Mouse (Mus musculus) limb, embryonic 10.5 days (tissue): ENCODE data around the gene Rassf4. TPM values are rescaled to one million over a fixed set of nuclear protein-coding genes. Genes with fewer than 3 reads are reported as not detected.
A peak's percentile ranks its signal among the peaks of the same experiment; 100 is the strongest.

Experiments
- DNase-seq: peaks from one replicate; pipeline ENCODE4 v3.0.0-alpha.2; 2017; ENCODE audit warnings: low spot score
- H3K27ac ChIP-seq: fragments of 300-500 bp; sonication (generic); 2 replicates; pipeline ENCODE4 v1.5.1; 2016; ENCODE audit warnings: mild to moderate bottlenecking
- H3K27me3 ChIP-seq: fragments of 300-500 bp; sonication (generic); 2 replicates; pipeline ENCODE4 v1.6.1; 2016; ENCODE audit warnings: low read depth, mild to moderate bottlenecking; ENCODE audit not compliant: poor library complexity, severe bottlenecking
- H3K36me3 ChIP-seq: fragments of 300-500 bp; sonication (generic); 2 replicates; pipeline ENCODE4 v1.6.1; 2016; ENCODE audit warnings: mild to moderate bottlenecking, moderate library complexity
- H3K4me1 ChIP-seq: fragments of 300-500 bp; sonication (generic); 2 replicates; pipeline ENCODE4 v1.6.1; 2016
- H3K4me3 ChIP-seq: fragments of 300-500 bp; sonication (generic); 2 replicates; pipeline ENCODE4 v1.5.1; 2016; ENCODE audit warnings: mild to moderate bottlenecking, moderate library complexity
- H3K9me3 ChIP-seq: fragments of 300-500 bp; sonication (generic); replicated peaks from 2 replicates; pipeline ENCODE4 v1.6.1; 2016; ENCODE audit warnings: mild to moderate bottlenecking
- WGBS: fragments of 180-500 bp; shearing (Covaris S2); methylation state at CpG from one replicate; pipeline ENCODE4 v1.1.7; 2016; 5-methylcytosine and 5-hydroxymethylcytosine counted together
- polyA plus RNA-seq: library from polyadenylated mRNA; unstranded; fragments of >200 nt; fragmentation: Nextera tagmentation; extraction: Ambion mirVana; gene quantifications from 2 replicates; pipeline ENCODE4 v1.2.1, GENCODE M21; 2016

The Rassf4 gene
- polyA plus RNA-seq: 2.7 and 4.2 TPM in 2 replicates

- DNase-seq: peak; percentile 93
- Histone ChIP-seq H3K4me3 (peak within 1 kb of the TSS; percentile 55), H3K36me3 (no peaks in the 10 kb centered on the region), H3K9me3 (no peaks in the 10 kb centered on the region), H3K27ac (peak within 1 kb of the TSS; percentile 71), H3K4me1 (peaks cover 55% of the 10 kb centered on the region), H3K27me3 (peaks cover 50% of the 10 kb centered on the region)
- WGBS: under 1% methylated on average over 44 of the region's 44 CpGs
Observed at GRCm38 (mm10) chr6:116673471-116674282, at the start of gene Rassf4. Gene Rassf4 (minus strand): TSS chr6:116673952.

GRCm38 (mm10) chr6:116718920-116719319 lies 45.2 kb upstream of the Rassf4 start:
- WGBS: 92% methylated on average over 4 of the region's 4 CpGs
- peaks cover 6% of the 10 kb centered on the region for H3K4me1 ChIP-seq
- H3K4me3 ChIP-seq: no peak overlapping the region
- no peaks in the 10 kb centered on the region for H3K36me3 ChIP-seq
- no peaks in the 10 kb centered on the region for H3K9me3 ChIP-seq
- H3K27ac ChIP-seq: no peak overlapping the region
- no peak for DNase-seq
- H3K27me3 ChIP-seq: no peaks in the 10 kb centered on the region

- Histone ChIP-seq H3K36me3 (no peaks in the 10 kb centered on the region), H3K4me1 (peaks cover 6% of the 10 kb centered on the region), H3K27me3 (no peaks in the 10 kb centered on the region), H3K4me3 (no peak overlapping the region), H3K27ac (no peak overlapping the region), H3K9me3 (no peaks in the 10 kb centered on the region)
- WGBS: 81% methylated on average over 4 of the region's 4 CpGs
- no peak for DNase-seq
Observed at GRCm38 (mm10) chr6:116718361-116718760, 44.6 kb upstream of the Rassf4 start.

- no peak overlapping the region for H3K4me3 ChIP-seq
- 88% methylated on average over 7 of the region's 7 CpGs for WGBS
- no peaks in the 10 kb centered on the region for H3K9me3 ChIP-seq
- no peak overlapping the region for H3K27ac ChIP-seq
- H3K36me3 ChIP-seq: no peaks in the 10 kb centered on the region
- no peaks in the 10 kb centered on the region for H3K27me3 ChIP-seq
- no peak for DNase-seq
- peaks cover 6% of the 10 kb centered on the region for H3K4me1 ChIP-seq
Observed at GRCm38 (mm10) chr6:116717851-116718250, 44.1 kb upstream of the Rassf4 start.

GRCm38 (mm10) chr6:116716666-116717065 lies 42.9 kb upstream of the Rassf4 start, which contains the start of gene Tmem72:
Gene Tmem72 (minus strand): TSS chr6:116716913.
- no peaks in the 10 kb centered on the region for H3K9me3 ChIP-seq
- no peaks in the 10 kb centered on the region for H3K27me3 ChIP-seq
- H3K4me1 ChIP-seq: peaks cover 11% of the 10 kb centered on the region
- H3K27ac ChIP-seq: peak within 1 kb of the TSS; percentile 16; the same call in 1 of the 2 replicates
- WGBS: 72% methylated on average over 8 of the region's 8 CpGs
- no peak within 1 kb of the TSS for H3K4me3 ChIP-seq
- H3K36me3 ChIP-seq: no peaks in the 10 kb centered on the region
- DNase-seq: no peak

- Histone ChIP-seq H3K4me1 (peaks cover 11% of the 10 kb centered on the region), H3K36me3 (no peaks in the 10 kb centered on the region), H3K27ac (no peak overlapping the region), H3K27me3 (no peaks in the 10 kb centered on the region), H3K9me3 (no peaks in the 10 kb centered on the region), H3K4me3 (no peak overlapping the region)
- WGBS: 84% methylated on average over 2 of the region's 2 CpGs
- no peak for DNase-seq
Observed at GRCm38 (mm10) chr6:116715166-116715565, 41.4 kb upstream of the Rassf4 start.

- Histone ChIP-seq H3K27me3 (no peaks in the 10 kb centered on the region), H3K4me3 (no peak overlapping the region), H3K9me3 (no peaks in the 10 kb centered on the region), H3K36me3 (no peaks in the 10 kb centered on the region), H3K4me1 (peaks cover 11% of the 10 kb centered on the region), H3K27ac (no peak overlapping the region)
- DNase-seq: no peak
- 78% methylated on average over 5 of the region's 5 CpGs for WGBS
Observed at GRCm38 (mm10) chr6:116714576-116714975, 40.8 kb upstream of the Rassf4 start.

GRCm38 (mm10) chr6:116713966-116714365 lies 40.2 kb upstream of the Rassf4 start:
- Histone ChIP-seq H3K4me1 (peaks cover 11% of the 10 kb centered on the region), H3K27ac (no peak overlapping the region), H3K9me3 (no peaks in the 10 kb centered on the region), H3K4me3 (no peak overlapping the region), H3K27me3 (no peaks in the 10 kb centered on the region), H3K36me3 (no peaks in the 10 kb centered on the region)
- 91% methylated on average over 3 of the region's 3 CpGs for WGBS
- DNase-seq: no peak

- 93% methylated on average over 3 of the region's 3 CpGs for WGBS
Observed at GRCm38 (mm10) chr6:116712503-116712902, 38.8 kb upstream of the Rassf4 start.

GRCm38 (mm10) chr6:116712062-116712461 lies 38.3 kb upstream of the Rassf4 start:
- Histone ChIP-seq H3K27ac (no peak overlapping the region), H3K36me3 (no peaks in the 10 kb centered on the region), H3K27me3 (no peaks in the 10 kb centered on the region), H3K4me3 (no peak overlapping the region), H3K4me1 (peaks cover 11% of the 10 kb centered on the region), H3K9me3 (no peaks in the 10 kb centered on the region)
- DNase-seq: no peak
- WGBS: 18% methylated on average over 5 of the region's 5 CpGs

More at GRCm38 (mm10) chr6:116712503-116712902, 38.8 kb upstream of the Rassf4 start:
- DNase-seq: no peak
- H3K27ac ChIP-seq: no peak overlapping the region
- H3K4me1 ChIP-seq: peaks cover 11% of the 10 kb centered on the region
- H3K36me3 ChIP-seq: no peaks in the 10 kb centered on the region
- H3K9me3 ChIP-seq: no peaks in the 10 kb centered on the region
- H3K27me3 ChIP-seq: no peaks in the 10 kb centered on the region
- H3K4me3 ChIP-seq: no peak overlapping the region

- no peaks in the 10 kb centered on the region for H3K4me1 ChIP-seq
- no peak for DNase-seq
- H3K36me3 ChIP-seq: no peaks in the 10 kb centered on the region
- no peaks in the 10 kb centered on the region for H3K27me3 ChIP-seq
- no peaks in the 10 kb centered on the region for H3K9me3 ChIP-seq
- 81% methylated on average over 6 of the region's 6 CpGs for WGBS
- H3K27ac ChIP-seq: no peak overlapping the region
- H3K4me3 ChIP-seq: no peak overlapping the region
Observed at GRCm38 (mm10) chr6:116704320-116704719, 30.6 kb upstream of the Rassf4 start.

- no peak for DNase-seq
- Histone ChIP-seq H3K27me3 (no peaks in the 10 kb centered on the region), H3K4me1 (no peaks in the 10 kb centered on the region), H3K36me3 (no peaks in the 10 kb centered on the region), H3K9me3 (no peaks in the 10 kb centered on the region), H3K27ac (no peak overlapping the region), H3K4me3 (no peak overlapping the region)
Observed at GRCm38 (mm10) chr6:116700821-116701220, 27.1 kb upstream of the Rassf4 start.

- Histone ChIP-seq H3K4me3 (no peak overlapping the region), H3K4me1 (no peaks in the 10 kb centered on the region), H3K36me3 (no peaks in the 10 kb centered on the region), H3K27me3 (no peaks in the 10 kb centered on the region), H3K27ac (no peak overlapping the region), H3K9me3 (no peaks in the 10 kb centered on the region)
- DNase-seq: no peak
- 92% methylated on average over 4 of the region's 4 CpGs for WGBS
Observed at GRCm38 (mm10) chr6:116697896-116698425, 24.2 kb upstream of the Rassf4 start.
